Mouse (Mus musculus) midbrain, embryonic 12.5 days (tissue): Measurements from ENCODE around the gene Zfp60. TPM values are rescaled to one million over a fixed set of nuclear protein-coding genes. Genes with fewer than 3 reads are reported as not detected.
"Not testable (repeated sequence)": the region's sequence is repeated elsewhere in the genome, so short reads cannot be mapped to it uniquely, and the experiment has no call there.

Experiments
- ATAC-seq: fragments of 200-750 bp; cut with Nextera tagmentation; 2 replicates; pipeline ENCODE4 v1.8.0; 2017; ENCODE audit warnings: low read depth, moderate TSS enrichment, moderate library complexity; ENCODE audit not compliant: low FRiP score
- H3K27ac ChIP-seq: fragments of 300-500 bp; sonication (generic); replicated peaks from 2 replicates; pipeline ENCODE4 v1.5.1; 2016; ENCODE audit warnings: mild to moderate bottlenecking
- H3K27me3 ChIP-seq: fragments of 300-500 bp; sonication (generic); 2 replicates; pipeline ENCODE4 v1.6.1; 2016; ENCODE audit warnings: mild to moderate bottlenecking
- H3K36me3 ChIP-seq: fragments of 300-500 bp; sonication (generic); 2 replicates; pipeline ENCODE4 v1.6.1; 2016
- H3K4me1 ChIP-seq: fragments of 300-500 bp; sonication (generic); 2 replicates; pipeline ENCODE4 v1.6.1; 2016
- H3K4me2 ChIP-seq: fragments of 300-500 bp; sonication (generic); replicated peaks from 2 replicates; pipeline ENCODE4 v1.6.1; 2016; ENCODE audit warnings: mild to moderate bottlenecking, moderate library complexity
- H3K4me3 ChIP-seq: fragments of 300-500 bp; sonication (generic); 2 replicates; pipeline ENCODE4 v1.5.1; 2016; ENCODE audit warnings: mild to moderate bottlenecking
- H3K9ac ChIP-seq: fragments of 300-500 bp; sonication (generic); replicated peaks from 2 replicates; pipeline ENCODE4 v1.6.1; 2016; ENCODE audit warnings: mild to moderate bottlenecking, moderate library complexity
- H3K9me3 ChIP-seq: fragments of 300-500 bp; sonication (generic); 2 replicates; pipeline ENCODE4 v1.6.1; 2016; ENCODE audit warnings: mild to moderate bottlenecking
- WGBS: fragments of 180-500 bp; shearing (Covaris S2); methylation state at CpG from one replicate; pipeline ENCODE4 v1.1.7; 2016; 5-methylcytosine and 5-hydroxymethylcytosine counted together
- polyA plus RNA-seq: library from polyadenylated mRNA; unstranded; fragments of >200 nt; fragmentation: Nextera tagmentation; extraction: Ambion mirVana; gene quantifications from 2 replicates; pipeline ENCODE4 v1.2.1, GENCODE M21; 2016

The Zfp60 gene
- polyA plus RNA-seq, 1 experiment from 2014 or later = 102 TPM

DNA sequence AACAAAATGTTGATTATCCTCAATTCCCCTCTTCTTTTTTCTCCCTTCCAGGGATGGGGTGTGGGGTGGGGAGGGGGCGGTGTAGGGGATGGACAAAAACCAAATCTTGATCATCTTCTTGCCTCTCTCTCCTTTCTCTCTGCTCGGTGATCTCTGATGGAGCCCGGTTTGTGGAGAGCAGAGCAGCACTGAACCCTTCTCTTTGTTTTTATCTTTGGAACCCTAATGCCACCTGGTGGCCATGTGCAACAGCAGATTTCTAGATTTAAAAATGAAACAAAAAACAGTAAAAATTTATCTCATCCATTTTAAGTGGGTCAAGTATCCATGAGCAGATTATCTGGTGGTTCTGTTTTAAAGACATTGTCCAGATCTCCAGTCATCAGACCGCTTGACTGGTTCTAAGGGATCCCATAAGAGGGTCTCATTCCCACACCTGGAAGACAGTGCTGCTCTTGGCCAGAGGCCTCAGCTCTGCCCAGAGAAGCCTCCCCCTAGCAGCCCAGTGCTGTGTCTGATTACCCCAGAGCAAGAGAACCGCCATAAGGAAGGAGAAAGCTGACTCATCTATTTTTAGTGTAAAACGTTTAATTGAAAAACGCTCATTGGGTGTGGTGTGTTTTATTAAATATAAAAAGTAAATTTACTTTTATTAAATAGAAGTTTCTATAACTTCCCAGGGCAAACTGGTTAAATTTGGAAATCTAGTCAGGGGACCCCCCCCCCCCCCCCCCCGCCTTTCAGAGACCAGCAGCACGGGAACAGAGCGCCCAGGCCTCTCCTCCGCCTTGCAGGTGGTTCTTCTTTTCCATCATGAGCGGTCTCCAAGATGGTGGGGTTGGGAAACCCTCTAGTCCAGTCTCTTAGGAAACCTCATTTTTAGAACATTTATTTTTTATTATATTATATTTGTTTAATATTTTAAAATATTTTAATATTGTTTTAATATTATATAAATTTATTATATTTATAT is 5.3 kb upstream of the Zfp60 start:
- Histone ChIP-seq H3K4me1 (no peaks in the 10 kb centered on the region), H3K9me3 (no peaks in the 10 kb centered on the region), H3K4me3 (no peak overlapping the region), H3K27me3 (no peaks in the 10 kb centered on the region), H3K27ac (peak overlapping the region; percentile 54; the same call in 1 of the 2 replicates), H3K36me3 (no peaks in the 10 kb centered on the region), H3K4me2 (peak overlapping the region; percentile 14; the same call in 1 of the 2 replicates), H3K9ac (no peak overlapping the region; the same call in 1 of the 2 replicates)
- WGBS = 36% methylated on average over 12 of the region's 12 CpGs
- peak; percentile 84 for ATAC-seq

DNA sequence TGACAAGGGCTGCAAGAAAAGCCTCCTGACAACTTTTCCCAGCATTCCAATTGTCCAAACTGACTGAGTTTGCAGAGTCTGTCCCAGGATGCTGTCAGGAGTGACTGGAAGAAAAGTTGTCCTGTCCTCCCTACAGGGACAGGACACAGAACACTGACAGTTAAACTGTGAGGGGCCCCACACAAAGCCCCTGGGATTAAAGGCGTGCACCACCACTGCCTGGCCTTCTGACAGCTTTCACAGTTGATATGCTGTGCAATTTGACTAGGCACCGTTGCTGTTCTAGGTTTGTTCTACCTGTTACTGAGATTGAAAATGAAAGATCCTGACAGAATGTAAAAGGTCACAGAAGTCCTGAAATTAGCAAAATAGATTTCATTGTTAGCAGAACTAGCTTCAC is 3.7 kb upstream of the Zfp60 start:
- no peak overlapping the region for H3K4me2 ChIP-seq
- no peaks in the 10 kb centered on the region for H3K27me3 ChIP-seq
- no peaks in the 10 kb centered on the region for H3K9me3 ChIP-seq
- H3K4me3 ChIP-seq = no peak overlapping the region
- WGBS = 54% methylated on average over 2 of the region's 2 CpGs
- H3K9ac ChIP-seq = no peak overlapping the region
- no peak for ATAC-seq
- peaks cover 2% of the 10 kb centered on the region for H3K4me1 ChIP-seq
- no peaks in the 10 kb centered on the region for H3K36me3 ChIP-seq
- H3K27ac ChIP-seq = no peak overlapping the region

GRCm38 (mm10) chr7:27731946-27732345 is 757 bp downstream of the Zfp60 start:
- no peaks in the 10 kb centered on the region for H3K36me3 ChIP-seq
- WGBS = 2% methylated on average over 12 of the region's 12 CpGs
- peak; percentile 31; the same call in 1 of the 2 replicates for ATAC-seq
- no peaks in the 10 kb centered on the region for H3K9me3 ChIP-seq
- peak overlapping the region; percentile 73 for H3K4me3 ChIP-seq
- H3K27ac ChIP-seq = peak overlapping the region; percentile 98
- no peaks in the 10 kb centered on the region for H3K27me3 ChIP-seq
- H3K9ac ChIP-seq = peak overlapping the region; percentile 95
- peaks cover 37% of the 10 kb centered on the region for H3K4me1 ChIP-seq
- peak overlapping the region; percentile 71 for H3K4me2 ChIP-seq

GRCm38 (mm10) chr7:27732508-27732907 is 1.3 kb downstream of the Zfp60 start:
- WGBS = 59% methylated on average over 6 of the region's 6 CpGs

GRCm38 (mm10) chr7:27735457-27735856 is 4.3 kb downstream of the Zfp60 start:
- H3K27me3 ChIP-seq = no peaks in the 10 kb centered on the region
- peak overlapping the region; percentile 0; the same call in 1 of the 2 replicates for H3K4me3 ChIP-seq
- peaks cover 26% of the 10 kb centered on the region for H3K36me3 ChIP-seq
- no peaks in the 10 kb centered on the region for H3K9me3 ChIP-seq
- H3K4me2 ChIP-seq = peak overlapping the region; percentile 71
- peak overlapping the region; percentile 60 for H3K27ac ChIP-seq
- H3K9ac ChIP-seq = peak overlapping the region; percentile 16; the same call in 1 of the 2 replicates
- ATAC-seq = no peak
- H3K4me1 ChIP-seq = peaks cover 37% of the 10 kb centered on the region
- 27% methylated on average over 5 of the region's 5 CpGs for WGBS

More at GRCm38 (mm10) chr7:27732508-27732907, 1.3 kb downstream of the Zfp60 start:
- H3K27me3 ChIP-seq = no peaks in the 10 kb centered on the region
- peak overlapping the region; percentile 71 for H3K4me2 ChIP-seq
- H3K4me3 ChIP-seq = peak overlapping the region; percentile 73
- no peak for ATAC-seq
- peak overlapping the region; percentile 98 for H3K27ac ChIP-seq
- H3K4me1 ChIP-seq = peaks cover 37% of the 10 kb centered on the region
- peak overlapping the region; percentile 95 for H3K9ac ChIP-seq
- 0 out of 2 replicates have a peak, but pooled peaks cover under 1% of the 10 kb centered on the region for H3K36me3 ChIP-seq
- no peaks in the 10 kb centered on the region for H3K9me3 ChIP-seq

DNA sequence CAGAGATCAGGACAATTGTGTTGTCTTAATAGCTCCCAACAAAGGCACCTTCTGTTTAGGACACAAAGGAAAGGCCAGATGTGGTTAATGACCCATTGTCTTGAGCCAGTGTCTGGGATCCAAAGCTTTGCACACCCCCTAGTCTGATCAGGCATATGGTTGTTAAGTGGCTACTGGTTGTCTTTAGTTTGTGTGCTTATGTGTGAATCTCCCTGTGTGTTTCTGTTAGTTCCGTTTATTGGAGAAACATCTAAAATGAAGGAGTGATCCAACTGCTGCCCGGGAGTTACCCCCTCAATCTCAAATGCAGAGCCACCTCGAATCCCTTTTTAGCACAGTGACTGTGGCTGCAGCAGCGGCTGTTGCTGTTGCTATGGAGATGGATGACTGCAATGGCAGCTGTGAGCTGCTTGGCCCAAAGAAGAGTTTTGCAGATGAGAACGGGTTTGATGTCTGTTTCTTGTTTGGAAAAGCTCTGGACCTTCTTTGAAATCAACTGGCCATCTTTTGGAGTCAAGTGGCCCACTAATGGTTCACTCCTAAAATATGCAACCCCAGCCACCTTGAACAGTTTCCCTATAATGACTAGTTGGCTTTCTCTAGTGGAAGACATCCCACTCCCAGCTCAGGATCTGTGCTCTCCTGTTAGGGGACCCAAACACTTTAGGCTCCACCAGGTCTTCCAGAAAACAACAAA is 25.3 kb downstream of the Zfp60 start:
- 8% methylated on average over 5 of the region's 5 CpGs for WGBS
- Histone ChIP-seq H3K4me1 (peaks cover 16% of the 10 kb centered on the region), H3K9me3 (no peaks in the 10 kb centered on the region; the same call in 1 of the 2 replicates), H3K27ac (peak overlapping the region; percentile 86), H3K4me2 (peak overlapping the region; percentile 1; the same call in 1 of the 2 replicates), H3K27me3 (peaks cover 18% of the 10 kb centered on the region), H3K36me3 (peaks cover 15% of the 10 kb centered on the region), H3K4me3 (no peak overlapping the region), H3K9ac (no peak overlapping the region)
- peak; percentile 68; the same call in 1 of the 2 replicates for ATAC-seq

GRCm38 (mm10) chr7:27757048-27757375 is 25.8 kb downstream of the Zfp60 start:
- 20% methylated on average over 3 of the region's 3 CpGs for WGBS
- H3K27ac ChIP-seq = peak overlapping the region; percentile 86

DNA sequence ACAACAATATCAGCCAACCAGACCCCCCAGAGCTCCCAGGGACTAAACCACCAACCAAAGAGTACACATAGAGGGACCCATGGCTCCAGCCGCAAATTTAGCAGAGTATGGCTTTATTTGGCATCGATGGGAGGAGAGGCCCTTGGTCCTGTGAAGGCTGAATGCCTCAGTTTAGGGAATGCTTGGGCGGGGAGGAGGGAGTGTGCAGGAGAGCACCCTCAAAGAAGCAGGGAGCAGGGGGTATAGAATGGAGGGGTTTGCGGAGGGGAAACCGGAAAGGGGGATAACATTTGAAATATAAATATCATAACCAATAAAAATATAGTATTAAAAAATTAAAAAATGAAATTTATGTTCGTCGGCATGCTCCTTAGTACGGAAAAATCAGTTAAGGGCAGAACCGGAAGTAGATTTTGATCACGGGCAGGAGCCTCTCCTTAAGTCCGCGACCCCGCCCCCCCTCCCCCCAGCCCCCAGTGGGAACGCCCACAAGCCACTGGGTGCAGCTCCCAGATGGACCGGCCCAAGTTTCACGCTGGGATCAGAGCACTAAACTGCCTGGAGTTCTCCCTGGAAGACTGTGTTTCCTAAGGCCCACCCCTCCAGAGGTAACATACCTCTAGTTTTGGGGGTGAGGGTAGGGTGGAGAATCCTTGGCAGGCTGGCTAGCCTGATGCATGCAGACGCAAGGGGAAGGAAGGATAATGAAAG is 34.1 kb downstream of the Zfp60 start:
- H3K4me3 ChIP-seq = peak overlapping the region; percentile 27
- peaks cover 7% of the 10 kb centered on the region; the same call in 1 of the 2 replicates for H3K27me3 ChIP-seq
- ATAC-seq = no peak
- no peaks in the 10 kb centered on the region for H3K36me3 ChIP-seq
- H3K27ac ChIP-seq = no peak overlapping the region
- WGBS = 10% methylated on average over 17 of the region's 17 CpGs
- H3K4me2 ChIP-seq = peak overlapping the region; percentile 48
- H3K9ac ChIP-seq = no peak overlapping the region
- no peaks in the 10 kb centered on the region for H3K9me3 ChIP-seq
- peaks cover 6% of the 10 kb centered on the region for H3K4me1 ChIP-seq

More at GRCm38 (mm10) chr7:27757048-27757375, 25.8 kb downstream of the Zfp60 start:
- Histone ChIP-seq H3K4me2 (peak overlapping the region; percentile 1; the same call in 1 of the 2 replicates), H3K9ac (no peak overlapping the region), H3K4me1 (peaks cover 16% of the 10 kb centered on the region), H3K9me3 (no peaks in the 10 kb centered on the region), H3K36me3 (peaks cover 10% of the 10 kb centered on the region; the same call in 1 of the 2 replicates), H3K27me3 (peaks cover 18% of the 10 kb centered on the region), H3K4me3 (no peak overlapping the region)
- peak; percentile 75; the same call in 1 of the 2 replicates for ATAC-seq

GRCm38 (mm10) chr7:27789306-27789705 is 58.1 kb downstream of the Zfp60 start:
- no peak for ATAC-seq
- Histone ChIP-seq H3K4me3 (no peak overlapping the region), H3K4me1 (no peaks in the 10 kb centered on the region), H3K9ac (no peak overlapping the region), H3K36me3 (no peaks in the 10 kb centered on the region), H3K27ac (no peak overlapping the region), H3K4me2 (no peak overlapping the region), H3K9me3 (peaks cover 18% of the 10 kb centered on the region), H3K27me3 (no peaks in the 10 kb centered on the region)
- 83% methylated on average over 5 of the region's 5 CpGs for WGBS

DNA sequence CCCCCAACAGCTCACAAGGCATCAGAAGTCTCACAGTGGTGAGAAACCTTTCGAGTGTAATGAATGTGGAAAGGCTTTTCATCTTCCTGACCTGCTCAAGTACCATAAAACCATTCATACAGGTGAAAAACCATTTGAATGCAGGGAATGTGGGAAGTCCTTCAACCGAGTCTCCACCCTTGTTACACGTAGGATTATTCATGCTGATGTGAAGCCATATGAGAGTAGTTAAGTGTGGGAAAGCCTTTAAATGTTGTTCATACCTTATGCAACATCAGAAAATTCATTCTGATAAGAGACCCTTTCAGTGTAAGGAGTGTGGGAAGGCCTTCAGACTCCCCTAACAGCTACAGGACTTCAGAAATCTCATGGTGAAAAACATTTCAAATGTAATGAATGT is 62.7 kb downstream of the Zfp60 start:
- not testable (repeated sequence) for H3K4me3 ChIP-seq, H3K9ac ChIP-seq, H3K36me3 ChIP-seq, H3K9me3 ChIP-seq, H3K27me3 ChIP-seq, H3K4me2 ChIP-seq, ATAC-seq, H3K27ac ChIP-seq
- 87% methylated on average over 3 of the region's 3 CpGs for WGBS
- peaks cover 12% of the 10 kb centered on the region for H3K4me1 ChIP-seq

GRCm38 (mm10) chr7:27794566-27794965 is 63.4 kb downstream of the Zfp60 start:
- Histone ChIP-seq H3K4me2 (no peak overlapping the region), H3K9ac (no peak overlapping the region), H3K9me3 (no peaks in the 10 kb centered on the region), H3K4me1 (peaks cover 14% of the 10 kb centered on the region), H3K4me3 (no peak overlapping the region), H3K27ac (no peak overlapping the region), H3K36me3 (no peaks in the 10 kb centered on the region), H3K27me3 (no peaks in the 10 kb centered on the region)
- no peak for ATAC-seq
